Mouse (Mus musculus): ENCODE data around the gene Csn1s1. TPM values are rescaled to one million over a fixed set of nuclear protein-coding genes. Genes with fewer than 3 reads are reported as not detected.

Csn1s1 gene
- not detected for total RNA-seq (2021)

- DNase-seq, result no peak
- intact Hi-C loops (cut with DNase I), result no loop called here
Measured at GRCm38 (mm10) chr5:87665908-87666307, at the start of gene Csn1s1. Gene Csn1s1 (plus strand): TSS chr5:87666208.

GRCm38 (mm10) chr5:87622681-87623080 lies 43.3 kb upstream of the Csn1s1 start:
- intact Hi-C loops (cut with DNase I), result no loop called here
- DNase-seq, result no peak

- no peak for DNase-seq
- intact Hi-C loops (cut with DNase I), result no loop called here
Measured at GRCm38 (mm10) chr5:87642787-87643186, 23.2 kb upstream of the Csn1s1 start.

- intact Hi-C loops (cut with DNase I), result no loop called here
- no peak for DNase-seq
Measured at GRCm38 (mm10) chr5:87699530-87699929, 33.5 kb downstream of the Csn1s1 start, which contains the start of gene Csn2. Gene Csn2 (minus strand): TSS chr5:87699630.

GRCm38 (mm10) chr5:87705891-87706290 lies 39.9 kb downstream of the Csn1s1 start:
- intact Hi-C loops (cut with DNase I), result no loop called here
- no peak for DNase-seq

Other genes starting within 250 kb of the Csn1s1 start
- not detected for gene Ugt2b38, start 242.0 kb upstream of the Csn1s1 start, total RNA-seq (2021)
- gene Ugt2a2, start 183.9 kb upstream of the Csn1s1 start, total RNA-seq (2021), result not detected
- not detected for gene Gm43638, start 179.4 kb upstream of the Csn1s1 start, total RNA-seq (2021)
- not detected for gene Ugt2a1, start 175.3 kb upstream of the Csn1s1 start, total RNA-seq (2021)
- not detected for gene Sult1b1, start 128.0 kb upstream of the Csn1s1 start, total RNA-seq (2021)
- gene Sult1d1, start 97.2 kb upstream of the Csn1s1 start, total RNA-seq (2021), result not detected
- gene Sult1e1, start 74.6 kb upstream of the Csn1s1 start, total RNA-seq (2021), result not detected
- not detected for gene Csn2, start 33.4 kb downstream of the Csn1s1 start, total RNA-seq (2021)
- not detected for gene Csn1s2a, start 108.4 kb downstream of the Csn1s1 start, total RNA-seq (2021)
- not detected for gene Csn1s2b, start 141.9 kb downstream of the Csn1s1 start, total RNA-seq (2021)
- gene Prr27, start 159.5 kb downstream of the Csn1s1 start, total RNA-seq (2021), result not detected
- gene Odam, start 218.8 kb downstream of the Csn1s1 start, total RNA-seq (2021), result not detected